Mouse (Mus musculus): Measurements from ENCODE around the gene Fam168b.

- no peak for TF ChIP-seq POLR2A (IDR thresholded peaks at IDR 0.05; ENCODE audit: insufficient read length, low read depth)
- no peak for TF ChIP-seq MAX (IDR thresholded peaks at IDR 0.05; ENCODE audit: low read depth)
- TF ChIP-seq USF1 (IDR thresholded peaks at IDR 0.05; ENCODE audit: low read depth), result no peak
- no peak for TF ChIP-seq MYOD1 (IDR thresholded peaks at IDR 0.05; ENCODE audit: control insufficient read depth in 1 of 3, insufficient read length in 2 of 3, low read depth in 2 of 3)
- no peak for TF ChIP-seq POLR2AphosphoS2 (IDR thresholded peaks at IDR 0.05; ENCODE audit: insufficient read length, low read depth)
- TF ChIP-seq TCF12 (IDR thresholded peaks at IDR 0.05; ENCODE audit: insufficient read depth, poor library complexity, severe bottlenecking), result no peak
- TF ChIP-seq E2F4 (IDR thresholded peaks at IDR 0.05; ENCODE audit: insufficient read depth), result no peak
- no peak for TF ChIP-seq MYOG (IDR thresholded peaks at IDR 0.05; ENCODE audit: control insufficient read depth in 1 of 3, insufficient read depth in 1 of 3, insufficient read length in 2 of 3, low read depth in 2 of 3)
- TF ChIP-seq SRF (IDR thresholded peaks at IDR 0.05; ENCODE audit: control insufficient read depth, insufficient read length, low read depth), result no peak
- no peak for TF ChIP-seq CEBPB (IDR thresholded peaks at IDR 0.05; ENCODE audit: insufficient read depth, poor library complexity, severe bottlenecking)
- TF ChIP-seq REST (IDR thresholded peaks at IDR 0.05; ENCODE audit: insufficient read depth, insufficient read length), result no peak
Measured at GRCm38 (mm10) chr1:34850343-34851136, 7.7 kb upstream of the Fam168b start.

Measured in myocyte (in vitro differentiated cells).